Mouse (Mus musculus): ENCODE results near the gene Dars2.
A peak's percentile ranks its signal among the peaks of the same experiment; 100 is the strongest.
"Not testable (repeated sequence)": the region's sequence is repeated elsewhere in the genome, so short reads cannot be mapped to it uniquely, and the experiment has no call there.

The Dars2 gene

DNA sequence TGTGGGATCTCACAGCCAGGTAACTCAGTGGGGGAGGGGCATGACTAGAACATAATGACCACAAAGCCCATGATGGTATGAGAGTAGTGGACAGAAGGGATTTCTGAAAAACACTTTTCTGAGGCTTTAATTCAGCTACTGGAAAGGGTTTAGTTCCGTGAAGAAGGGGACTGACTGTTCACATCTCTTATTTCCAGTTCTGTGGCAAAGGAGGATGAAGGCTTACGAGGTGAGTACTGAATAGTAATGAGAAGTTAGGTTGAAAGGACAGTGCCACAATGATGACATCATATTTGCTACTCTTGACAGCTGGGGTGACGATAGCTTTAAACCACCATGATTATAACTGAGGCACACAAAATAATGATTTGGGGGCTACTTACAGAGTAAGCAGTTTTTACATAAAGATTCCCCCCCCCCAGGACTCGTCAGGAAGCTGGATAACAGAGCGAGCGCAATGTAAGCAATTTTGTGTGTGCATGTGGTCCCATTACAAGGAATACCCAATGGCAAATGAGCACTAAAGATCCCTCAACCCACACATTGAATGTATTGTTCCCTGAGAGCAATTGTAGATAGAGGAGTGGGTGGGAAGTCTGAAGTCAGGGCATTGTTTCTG, 34.6 kb downstream of the Dars2 start:
- peak; percentile 58 for DNase-seq (ENCODE audit: low read depth, low spot score)

GRCm38 (mm10) chr1:161035281-161035785, 35.1 kb downstream of the Dars2 start:
- DNase-seq (ENCODE audit: low read depth, low spot score), result no peak

DNA sequence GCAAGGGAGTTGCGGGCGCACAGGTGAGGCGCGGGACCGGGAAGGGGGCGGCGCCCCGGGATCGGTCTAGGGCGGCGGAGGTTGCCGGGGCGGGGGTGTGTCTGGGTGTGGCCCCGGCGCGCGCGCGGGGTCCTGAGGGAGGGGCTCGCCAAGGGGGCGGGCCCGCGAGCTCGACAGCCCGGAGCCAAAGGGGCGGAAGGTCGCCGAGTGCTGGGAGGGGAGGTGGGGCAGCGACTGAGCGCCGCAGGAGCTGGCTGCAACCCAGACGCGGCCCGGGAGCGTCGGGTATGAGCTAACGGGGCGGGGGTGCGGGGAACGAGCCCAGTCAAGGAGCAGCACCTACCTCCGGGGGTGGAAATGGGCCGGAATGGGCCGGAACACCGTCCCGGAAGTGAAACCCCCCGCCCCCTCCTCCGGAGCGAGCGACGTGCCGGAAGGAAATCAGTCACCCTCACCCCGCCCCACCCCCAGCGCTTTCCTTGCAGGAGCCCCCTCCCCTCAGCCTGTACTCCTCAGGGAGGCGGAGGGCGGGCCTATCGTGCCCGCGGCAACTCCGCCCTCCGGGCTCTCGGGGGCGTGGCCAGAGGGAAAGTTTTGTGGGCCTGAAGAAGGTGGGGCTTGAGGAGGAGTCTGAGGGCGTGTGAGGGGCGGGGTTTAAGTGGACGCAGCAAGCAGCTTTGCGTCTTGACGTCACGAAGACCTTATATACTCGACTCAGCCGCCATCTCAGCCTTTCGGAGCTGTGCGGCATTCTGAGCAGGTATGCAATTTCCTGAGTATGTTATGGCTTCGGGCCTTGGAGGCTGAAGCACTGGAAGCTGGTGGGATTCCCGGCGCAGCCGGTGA, 35.8 kb downstream of the Dars2 start, which contains the start of gene Zbtb37:
Gene Zbtb37 (minus strand): TSS at position 415 of the 846 bp plus-strand sequence.
- peak; percentile 99 for DNase-seq (ENCODE audit: low read depth, low spot score)

DNA sequence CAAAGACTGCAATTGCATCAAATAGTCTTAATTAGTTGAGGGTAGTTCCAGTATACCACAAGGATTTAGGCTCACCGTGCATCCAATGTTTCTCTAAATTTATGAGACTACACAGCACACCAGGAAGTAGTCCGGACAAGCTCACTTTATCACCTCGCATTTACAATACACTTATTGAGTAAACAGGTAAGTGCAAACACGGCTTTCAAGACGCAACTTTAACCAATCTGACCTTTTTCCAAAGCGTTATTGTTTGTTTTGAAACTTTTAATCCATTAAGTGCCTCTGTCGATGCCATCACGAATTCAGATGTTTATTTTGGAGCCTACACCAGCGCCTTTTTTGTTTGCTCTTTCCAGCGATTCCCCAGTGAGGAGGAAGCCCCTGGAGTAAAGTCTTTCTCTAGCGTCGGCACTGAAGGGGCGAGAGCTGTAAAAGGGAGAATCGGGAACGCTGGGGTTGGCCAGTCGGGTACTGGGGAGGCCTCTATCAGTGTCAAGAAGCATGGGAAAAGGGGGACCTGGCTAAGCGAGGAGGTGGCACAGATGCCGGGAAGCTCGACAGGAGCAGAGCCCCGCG, 36.5 kb downstream of the Dars2 start:
- no peak for DNase-seq (ENCODE audit: low read depth, low spot score)

GRCm38 (mm10) chr1:161032345-161032744, 38.1 kb downstream of the Dars2 start:
- no peak for DNase-seq (ENCODE audit: low read depth, low spot score)

DNA sequence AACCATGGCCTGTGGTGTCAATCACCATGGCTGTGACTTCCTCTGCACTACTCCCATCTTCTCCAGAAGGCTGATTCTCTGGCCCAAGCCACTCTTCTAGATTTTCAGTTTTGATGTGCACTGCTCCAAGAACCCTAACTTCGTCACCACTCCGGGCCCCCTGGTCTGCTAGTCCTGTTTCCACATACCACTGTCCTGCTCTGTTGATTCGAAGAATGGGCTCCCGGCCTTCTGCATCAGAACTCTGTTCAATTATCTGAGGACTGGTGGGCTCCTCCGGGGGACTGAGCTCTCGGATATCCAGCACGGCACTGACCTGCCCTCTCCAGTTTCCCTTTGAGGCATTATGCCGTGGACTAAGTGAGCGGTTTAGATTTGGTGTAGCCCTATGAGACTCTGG, 38.6 kb downstream of the Dars2 start:
- DNase-seq (ENCODE audit: low read depth, low spot score), result no peak

GRCm38 (mm10) chr1:161030058-161030457, 40.4 kb downstream of the Dars2 start:
- no peak for DNase-seq (ENCODE audit: low read depth, low spot score)

GRCm38 (mm10) chr1:161028427-161028826, 42.0 kb downstream of the Dars2 start:
- not testable (repeated sequence) for DNase-seq (ENCODE audit: low read depth, low spot score)

DNA sequence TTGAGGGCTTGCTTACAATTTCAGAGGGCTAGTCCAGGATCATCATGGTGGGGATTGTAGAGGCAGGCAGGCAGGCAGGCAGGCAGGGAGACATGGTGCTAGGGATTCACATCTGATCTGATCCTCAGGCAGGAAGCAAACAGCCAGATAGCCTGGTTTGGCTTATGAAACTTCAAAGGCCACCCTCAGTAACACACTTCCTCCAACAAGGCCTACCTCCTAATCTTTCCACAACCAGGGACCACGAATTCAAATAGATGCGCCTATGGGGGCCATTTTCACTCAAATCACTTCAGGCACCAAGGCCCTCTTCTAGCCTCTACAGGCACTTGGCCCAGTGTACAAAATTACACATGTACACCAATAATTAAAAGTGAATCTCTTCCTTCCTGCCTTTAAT, 43.3 kb downstream of the Dars2 start:
- no peak for DNase-seq (ENCODE audit: low read depth, low spot score)

DNA sequence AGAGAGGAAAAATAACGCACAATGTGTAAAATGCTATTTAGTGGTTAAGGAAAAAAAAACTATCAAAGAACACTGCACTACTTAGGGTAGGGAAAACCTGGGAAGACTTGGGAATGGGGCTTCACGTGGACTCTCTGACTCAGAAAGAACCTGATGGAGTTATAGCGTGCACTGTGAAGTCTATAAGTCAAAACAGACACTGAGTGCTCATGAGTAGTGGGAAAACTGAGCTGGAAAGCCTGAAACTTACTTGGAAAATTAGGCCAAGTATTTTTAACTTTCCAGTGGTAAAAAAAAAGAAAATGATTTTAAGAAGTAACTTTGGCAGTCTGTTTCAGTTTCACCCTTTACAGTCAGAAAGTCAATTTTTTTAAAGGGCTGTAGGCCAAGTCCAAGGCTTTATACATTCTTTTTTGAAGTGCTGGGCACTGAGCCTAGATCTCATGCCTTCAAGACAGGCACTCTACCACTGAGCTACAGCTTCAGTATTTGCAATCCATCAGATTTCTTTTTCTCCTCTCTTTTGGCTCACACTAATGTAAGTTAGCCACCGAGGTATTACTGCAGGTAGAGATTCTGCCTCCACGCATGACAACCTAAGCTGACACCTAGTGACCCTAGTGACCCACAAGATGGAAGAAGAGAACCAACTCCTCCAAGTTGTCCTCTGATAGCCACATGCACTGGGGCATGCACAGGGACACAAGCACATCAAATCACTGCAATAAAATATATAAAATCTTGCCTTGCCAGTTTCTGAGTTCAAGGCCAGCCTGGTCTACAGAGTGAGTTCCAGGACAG, 44.8 kb downstream of the Dars2 start:
- no peak for DNase-seq (ENCODE audit: low read depth, low spot score)

GRCm38 (mm10) chr1:161020051-161020450, 50.4 kb downstream of the Dars2 start:
- DNase-seq (ENCODE audit: low read depth, low spot score), result no peak

DNA sequence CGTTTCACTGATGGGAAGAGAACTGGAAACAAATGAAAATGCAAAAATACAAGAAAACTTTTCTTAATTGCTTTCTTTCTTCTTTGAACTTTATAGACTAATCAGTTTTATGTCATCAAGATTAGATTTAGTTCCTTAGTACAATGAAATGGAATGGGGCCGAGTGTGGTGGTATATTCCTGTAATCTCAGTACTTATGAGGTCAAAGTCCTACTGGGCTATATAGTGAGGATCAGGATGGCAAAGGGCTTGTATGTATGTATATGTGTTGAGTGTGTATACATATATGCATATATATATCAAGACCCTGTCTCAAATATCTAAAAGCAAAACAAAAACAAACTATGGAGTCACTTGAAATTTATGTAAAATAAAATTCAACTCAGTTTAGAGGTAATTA, 54.1 kb downstream of the Dars2 start:
- no peak for DNase-seq (ENCODE audit: low read depth, low spot score)

DNA sequence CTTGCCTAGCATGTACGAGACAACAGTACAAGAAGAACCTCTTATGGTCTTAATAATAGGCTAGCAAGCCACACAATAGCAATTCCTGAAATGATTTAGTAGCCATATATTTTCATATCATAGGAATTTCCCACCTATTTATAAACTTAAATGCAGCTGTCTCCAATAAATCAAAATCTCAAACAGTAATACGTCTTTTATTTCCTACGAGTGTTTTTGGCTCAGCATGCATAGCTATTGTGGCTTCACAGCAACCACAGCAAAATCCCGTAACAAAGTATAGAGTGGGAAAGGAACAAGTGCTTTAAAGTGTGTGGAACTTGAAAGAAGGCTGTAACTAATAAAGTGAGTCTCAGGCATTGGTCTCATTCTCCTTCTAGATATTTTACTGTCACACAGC, 60.0 kb downstream of the Dars2 start:
- DNase-seq (ENCODE audit: low read depth, low spot score), result no peak

DNA sequence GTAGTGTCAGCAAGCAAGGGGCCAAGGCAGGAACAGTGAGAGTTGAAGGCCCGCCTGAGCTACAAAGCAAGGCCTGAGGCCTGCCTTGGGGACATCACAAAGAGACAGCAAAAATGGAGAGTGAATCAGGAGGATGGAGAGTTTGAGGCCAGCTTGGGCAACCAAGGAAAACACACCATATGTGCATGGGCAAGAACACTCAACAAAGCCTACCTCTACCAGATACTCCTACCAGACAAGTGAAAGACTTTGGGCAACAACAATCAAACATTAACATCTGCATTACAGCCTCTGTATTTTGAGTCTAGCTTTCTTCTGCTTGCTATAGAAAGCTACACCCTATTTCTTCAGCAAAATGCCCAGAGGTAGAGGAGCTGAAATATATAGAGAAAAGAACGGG, 62.4 kb downstream of the Dars2 start:
- DNase-seq (ENCODE audit: low read depth, low spot score), result no peak

DNA sequence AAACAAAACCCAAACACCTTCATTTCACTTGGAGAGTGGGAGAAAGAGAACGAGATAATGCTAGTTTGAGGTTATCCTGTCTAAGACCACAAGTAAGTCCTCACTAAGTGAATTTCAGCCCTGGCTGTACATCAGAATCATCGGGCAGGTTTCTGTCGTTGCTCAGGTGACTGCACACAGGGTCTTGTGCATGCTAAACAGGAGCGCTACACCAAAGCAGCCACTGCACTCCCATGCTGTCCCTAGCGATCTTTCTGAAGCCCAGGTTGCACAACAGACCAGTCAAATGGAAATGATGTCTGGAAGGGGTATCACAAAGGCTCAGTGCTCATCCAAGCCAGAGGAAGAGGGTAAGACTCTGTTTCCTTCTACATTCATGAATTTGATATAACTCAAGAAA, 64.0 kb downstream of the Dars2 start:
- DNase-seq (ENCODE audit: low read depth, low spot score), result no peak

GRCm38 (mm10) chr1:161005526-161005925, 64.9 kb downstream of the Dars2 start:
- no peak for DNase-seq (ENCODE audit: low read depth, low spot score)

GRCm38 (mm10) chr1:161004942-161005341, 65.5 kb downstream of the Dars2 start:
- no peak for DNase-seq (ENCODE audit: low read depth, low spot score)

DNA sequence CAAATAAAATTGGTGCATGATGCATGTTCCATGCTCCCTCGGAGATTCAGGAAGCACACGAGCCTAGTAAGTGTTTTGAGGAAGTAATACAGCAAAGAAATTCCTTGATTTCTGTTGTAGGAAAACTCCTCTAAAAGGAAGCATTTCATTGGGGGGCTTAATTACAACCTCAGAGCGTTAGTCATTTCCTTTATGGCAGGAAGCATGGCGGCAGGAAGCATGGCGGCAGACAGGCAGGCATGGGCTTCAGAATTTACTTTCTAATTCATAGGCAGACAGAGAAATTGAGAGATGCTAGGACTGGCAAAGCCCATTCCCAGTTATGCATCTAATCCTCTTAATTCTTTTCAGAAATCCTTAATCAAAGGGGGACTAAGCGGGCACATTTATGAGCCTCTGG, 76.6 kb downstream of the Dars2 start:
- no peak for DNase-seq (ENCODE audit: low read depth, low spot score)
